Mouse (Mus musculus) G1E (cell line): ENCODE results near the gene Aff3.

ENCODE experiments used
- CTCF ChIP-seq: IDR thresholded peaks from 2 replicates; pipeline ENCODE4 v1.5.1; 2012; ENCODE audit warnings: low read depth, low read length, inconsistent platforms, mixed read lengths
- GATA1 ChIP-seq: IDR thresholded peaks from 2 replicates; pipeline ENCODE4 v1.6.1; 2012; ENCODE audit warnings: borderline replicate concordance, low read length, inconsistent platforms, mixed read lengths
- GATA2 ChIP-seq: IDR thresholded peaks from 2 replicates; pipeline ENCODE4 v1.6.1; 2012; ENCODE audit warnings: low read depth, low read length, inconsistent platforms, borderline replicate concordance
- POLR2AphosphoS5 ChIP-seq: IDR thresholded peaks from 2 replicates; pipeline ENCODE4 v1.6.1; 2012; ENCODE audit warnings: low read depth, low read length, inconsistent platforms; ENCODE audit not compliant: insufficient replicate concordance
- TAL1 ChIP-seq: conservative IDR thresholded peaks from 2 replicates; pipeline ENCODE4 v1.6.1; 2012; ENCODE audit warnings: low read depth, low read length, inconsistent platforms, mixed read lengths

DNA sequence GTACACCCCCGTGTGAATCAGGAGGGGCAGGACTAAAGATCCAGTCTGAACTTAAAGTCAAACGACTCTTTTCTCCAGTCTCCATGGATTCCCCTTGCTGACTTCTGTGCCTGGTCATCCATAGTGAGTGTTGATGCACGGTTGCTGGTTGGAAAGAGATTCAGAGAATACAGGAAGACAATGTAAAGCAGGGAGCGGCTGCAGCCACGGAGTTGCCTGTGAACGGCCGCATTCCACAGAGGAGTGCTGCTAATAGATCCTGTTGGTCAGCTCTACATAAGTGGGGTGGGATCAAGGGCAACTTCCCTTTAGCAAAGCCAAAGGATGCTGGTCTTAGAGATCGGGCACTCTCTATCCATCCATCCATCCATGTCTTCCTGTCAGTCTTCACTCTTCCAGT lies 410.3 kb downstream of the Aff3 start:
- no peak for TF ChIP-seq CTCF
- TF ChIP-seq GATA1, result no peak
- TF ChIP-seq POLR2AphosphoS5, result no peak
- no peak for TF ChIP-seq TAL1
- TF ChIP-seq GATA2, result no peak
